Mouse (Mus musculus): ENCODE data around the gene Clec4g. TPM values are rescaled to one million over a fixed set of nuclear protein-coding genes. Genes with fewer than 3 reads are reported as not detected.
A peak's percentile ranks its signal among the peaks of the same experiment; 100 is the strongest.

The Clec4g gene
- polyA plus RNA-seq, 2 experiments: 2.8 to 3.6 TPM

DNA sequence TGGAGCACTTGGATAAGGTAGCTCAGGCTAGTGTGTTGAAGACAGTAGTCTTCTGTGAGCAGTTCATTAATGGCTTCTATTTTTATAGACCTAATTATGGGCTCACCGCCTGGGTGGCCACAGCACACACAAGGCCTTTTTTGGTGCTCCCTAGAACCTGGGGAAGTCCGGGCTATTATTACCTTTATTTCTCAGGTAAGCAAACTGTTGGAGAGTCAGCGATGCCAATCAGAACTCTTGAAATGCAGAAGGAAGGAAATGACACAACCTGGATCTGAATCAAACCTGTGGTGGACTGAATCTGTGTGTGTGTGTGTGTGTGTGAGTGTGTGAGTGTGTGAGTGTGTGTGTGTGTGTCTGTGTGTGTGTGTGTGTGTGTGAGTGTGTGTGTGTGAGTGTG is 26.3 kb downstream of the Clec4g start, which contains the start of gene Fcer2a:
TSS of gene Fcer2a (minus strand) at position 55 of the 400 bp plus-strand sequence.
- 54% methylated on average over 3 of the region's 3 CpGs for WGBS (ENCODE audit: insufficient replicate concordance)
- ATAC-seq (ENCODE audit: insufficient read depth): no peak
- Histone ChIP-seq H3K9me3 (ENCODE audit: control insufficient read depth, low read length) (no peaks in the 10 kb centered on the region), H3K27me3 (ENCODE audit: control insufficient read depth, insufficient read depth, low read length) (no peaks in the 10 kb centered on the region), H3K4me1 (replicated peaks; ENCODE audit: control insufficient read depth in 2 of 2, insufficient read depth in 2 of 2, low read length in 1 of 2) (no peaks in the 10 kb centered on the region), H3K36me3 (replicated peaks; ENCODE audit: control insufficient read depth, insufficient read depth, low read depth) (no peaks in the 10 kb centered on the region), H3K9ac (replicated peaks) (no peak within 1 kb of the TSS), H3K27ac (no peak within 1 kb of the TSS), H3K4me2 (ENCODE audit: low read depth) (no peak within 1 kb of the TSS), H3K4me3 (ENCODE audit: insufficient read depth in 1 of 2, low read depth in 2 of 2, low read length in 2 of 2) (no peak within 1 kb of the TSS)
- TF ChIP-seq EP300 (IDR thresholded peaks at IDR 0.05; ENCODE audit: low read depth): no peak
- TF ChIP-seq CTCF (IDR thresholded peaks at IDR 0.05; ENCODE audit: low read depth): no peak
- no peak for DNase-seq (ENCODE audit: low read depth in 3 of 3, low spot score in 3 of 3)

- H3K4me1 ChIP-seq (replicated peaks; ENCODE audit: control insufficient read depth in 2 of 2, insufficient read depth in 2 of 2, low read length in 1 of 2): no peaks in the 10 kb centered on the region
- TF ChIP-seq CTCF (IDR thresholded peaks at IDR 0.05; ENCODE audit: low read depth) (no peak), EP300 (IDR thresholded peaks at IDR 0.05; ENCODE audit: low read depth) (no peak)
- DNase-seq (ENCODE audit: low read depth in 3 of 3, low spot score in 3 of 3) (no peak), ATAC-seq (ENCODE audit: insufficient read depth) (no peak)
- H3K4me2 ChIP-seq (ENCODE audit: low read depth): no peak overlapping the region
- WGBS (ENCODE audit: insufficient replicate concordance): 52% methylated on average over 3 of the region's 3 CpGs
- H3K27ac ChIP-seq: no peak overlapping the region
- H3K4me3 ChIP-seq (ENCODE audit: insufficient read depth in 1 of 2, low read depth in 2 of 2, low read length in 2 of 2): no peak overlapping the region
- no peaks in the 10 kb centered on the region for H3K9me3 ChIP-seq (ENCODE audit: control insufficient read depth, low read length)
- no peak overlapping the region for H3K9ac ChIP-seq (replicated peaks)
- H3K27me3 ChIP-seq (ENCODE audit: control insufficient read depth, insufficient read depth, low read length): no peaks in the 10 kb centered on the region
- H3K36me3 ChIP-seq (replicated peaks; ENCODE audit: control insufficient read depth, insufficient read depth, low read depth): no peaks in the 10 kb centered on the region
These were observed 29.7 kb downstream of the Clec4g start for GRCm38 (mm10) chr8:3690774-3691173.

DNA sequence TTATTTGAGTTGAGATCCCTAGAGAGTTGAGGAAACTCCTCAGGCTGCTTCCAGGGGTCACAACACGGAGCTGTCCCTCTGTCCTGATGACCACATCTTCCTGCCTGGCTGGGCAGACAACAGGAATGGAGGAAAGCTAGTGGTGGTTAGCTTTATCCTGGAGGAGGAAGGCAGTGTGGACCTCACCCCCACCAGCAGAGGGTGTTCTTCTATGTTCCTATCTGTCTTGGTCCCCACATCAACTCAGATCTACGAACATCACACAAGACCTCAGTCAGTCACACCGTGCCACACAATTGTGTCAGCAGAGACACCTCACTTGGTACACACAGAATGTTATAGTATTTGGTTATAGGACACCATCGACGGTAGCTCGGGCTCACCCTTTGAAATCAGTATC is 32.9 kb downstream of the Clec4g start:
- Histone ChIP-seq H3K9me3 (ENCODE audit: control insufficient read depth, low read length) (no peaks in the 10 kb centered on the region), H3K27me3 (ENCODE audit: control insufficient read depth, insufficient read depth, low read length) (no peaks in the 10 kb centered on the region), H3K4me2 (ENCODE audit: low read depth) (no peak overlapping the region), H3K4me1 (replicated peaks; ENCODE audit: control insufficient read depth in 2 of 2, insufficient read depth in 2 of 2, low read length in 1 of 2) (no peaks in the 10 kb centered on the region), H3K4me3 (ENCODE audit: insufficient read depth in 1 of 2, low read depth in 2 of 2, low read length in 2 of 2) (no peak overlapping the region), H3K9ac (replicated peaks) (no peak overlapping the region), H3K36me3 (replicated peaks; ENCODE audit: control insufficient read depth, insufficient read depth, low read depth) (no peaks in the 10 kb centered on the region), H3K27ac (no peak overlapping the region)
- TF ChIP-seq EP300 (IDR thresholded peaks at IDR 0.05; ENCODE audit: low read depth) (no peak), CTCF (IDR thresholded peaks at IDR 0.05; ENCODE audit: low read depth) (peak; percentile 37; the same call in 1 of the 2 replicates)
- ATAC-seq (ENCODE audit: insufficient read depth) (no peak), DNase-seq (ENCODE audit: low read depth in 3 of 3, low spot score in 3 of 3) (no peak)
- WGBS (ENCODE audit: insufficient replicate concordance): 52% methylated on average over 6 of the region's 6 CpGs

GRCm38 (mm10) chr8:3685422-3685821 is 35.0 kb downstream of the Clec4g start:
- no peak overlapping the region for H3K9ac ChIP-seq (replicated peaks)
- H3K27ac ChIP-seq: no peak overlapping the region
- DNase-seq (ENCODE audit: low read depth in 3 of 3, low spot score in 3 of 3) (no peak), ATAC-seq (ENCODE audit: insufficient read depth) (no peak)
- no peaks in the 10 kb centered on the region for H3K9me3 ChIP-seq (ENCODE audit: control insufficient read depth, low read length)
- 39% methylated on average over 5 of the region's 5 CpGs for WGBS (ENCODE audit: insufficient replicate concordance)
- H3K4me1 ChIP-seq (replicated peaks; ENCODE audit: control insufficient read depth in 2 of 2, insufficient read depth in 2 of 2, low read length in 1 of 2): no peaks in the 10 kb centered on the region
- H3K4me2 ChIP-seq (ENCODE audit: low read depth): no peak overlapping the region
- no peaks in the 10 kb centered on the region for H3K27me3 ChIP-seq (ENCODE audit: control insufficient read depth, insufficient read depth, low read length)
- H3K36me3 ChIP-seq (replicated peaks; ENCODE audit: control insufficient read depth, insufficient read depth, low read depth): no peaks in the 10 kb centered on the region; the same call in 1 of the 2 replicates
- TF ChIP-seq CTCF (IDR thresholded peaks at IDR 0.05; ENCODE audit: low read depth) (no peak), EP300 (IDR thresholded peaks at IDR 0.05; ENCODE audit: low read depth) (no peak)
- no peak overlapping the region for H3K4me3 ChIP-seq (ENCODE audit: insufficient read depth in 1 of 2, low read depth in 2 of 2, low read length in 2 of 2)

DNA sequence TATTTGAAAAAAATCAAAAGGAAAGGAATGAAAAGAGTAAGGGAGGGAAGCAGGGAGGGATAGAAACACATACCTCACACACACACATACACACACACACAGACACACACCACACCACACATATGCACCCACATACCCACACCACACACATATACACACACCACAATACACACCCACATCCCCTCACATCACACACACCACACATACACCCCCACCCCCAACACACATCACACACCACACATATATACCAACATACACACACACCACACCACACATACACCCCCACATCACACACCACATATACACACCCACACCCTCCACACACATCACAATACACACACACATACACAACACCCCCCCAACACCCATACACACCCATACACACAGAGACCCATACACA is 35.9 kb downstream of the Clec4g start:
- Histone ChIP-seq H3K4me3 (ENCODE audit: insufficient read depth in 1 of 2, low read depth in 2 of 2, low read length in 2 of 2) (no peak overlapping the region), H3K9ac (replicated peaks) (no peak overlapping the region), H3K4me1 (replicated peaks; ENCODE audit: control insufficient read depth in 2 of 2, insufficient read depth in 2 of 2, low read length in 1 of 2) (no peaks in the 10 kb centered on the region), H3K27ac (no peak overlapping the region), H3K9me3 (ENCODE audit: control insufficient read depth, low read length) (no peaks in the 10 kb centered on the region), H3K4me2 (ENCODE audit: low read depth) (no peak overlapping the region), H3K27me3 (ENCODE audit: control insufficient read depth, insufficient read depth, low read length) (no peaks in the 10 kb centered on the region), H3K36me3 (replicated peaks; ENCODE audit: control insufficient read depth, insufficient read depth, low read depth) (peaks cover 9% of the 10 kb centered on the region)
- ATAC-seq (ENCODE audit: insufficient read depth) (no peak), DNase-seq (ENCODE audit: low read depth in 3 of 3, low spot score in 3 of 3) (no peak)
- TF ChIP-seq EP300 (IDR thresholded peaks at IDR 0.05; ENCODE audit: low read depth) (no peak), CTCF (IDR thresholded peaks at IDR 0.05; ENCODE audit: low read depth) (no peak)
